Mouse (Mus musculus) brain, embryonic 14.5 days (tissue): ENCODE measurements at regions not wholly inside any gene's neighbourhood (a gene's known extent, or its start where the extent isn't known, plus 50 kb on each side); places are given as distances from the start of the nearest gene placed in this dataset.

Source experiments
- CTCF ChIP-seq: fragments of 200-500 bp; IDR thresholded peaks from 2 replicates; pipeline ENCODE4 v1.5.1; 2012; ENCODE audit warnings: inconsistent platforms, mild to moderate bottlenecking, moderate library complexity, borderline replicate concordance; ENCODE audit not compliant: insufficient read depth, insufficient read length; ENCODE audit errors: extremely low read depth
- POLR2A ChIP-seq: fragments of 200-500 bp; IDR thresholded peaks from 2 replicates; pipeline ENCODE4 v1.6.1; 2012; ENCODE audit warnings: mild to moderate bottlenecking, inconsistent platforms, borderline replicate concordance; ENCODE audit not compliant: poor library complexity, insufficient read depth, insufficient read length, severe bottlenecking; ENCODE audit errors: extremely low read depth

- TF ChIP-seq POLR2A (no peak), CTCF (no peak)
These were observed 74.8 kb upstream of the Tacstd2 start for GRCm38 (mm10) chr6:67610402-67610801.
